Mouse (Mus musculus): ENCODE measurements at regions not wholly inside any gene's neighbourhood (a gene's known extent, or its start where the extent isn't known, plus 50 kb on each side); places are given as distances from the start of the nearest gene placed in this dataset.
"Not testable (repeated sequence)": the region's sequence is repeated elsewhere in the genome, so short reads cannot be mapped to it uniquely, and the experiment has no call there.

DNA sequence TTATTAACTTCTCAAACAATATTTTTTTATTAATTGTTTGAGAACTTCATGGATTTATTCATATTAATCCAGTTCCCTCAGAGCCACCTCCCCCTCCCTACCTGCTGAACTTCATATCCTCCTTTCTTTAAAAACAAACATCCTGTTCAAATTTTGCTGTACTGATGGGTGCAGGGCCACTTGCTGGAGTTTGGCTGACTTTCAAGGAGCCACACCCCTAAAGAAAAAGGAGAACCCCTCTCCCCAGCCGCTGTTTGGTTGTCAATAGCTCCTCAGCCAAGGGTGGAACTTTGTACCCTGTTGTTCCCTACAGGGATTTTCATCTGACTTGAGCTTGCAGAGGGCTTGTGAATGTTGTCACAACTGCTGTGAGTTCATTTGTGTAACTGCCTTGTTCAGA is 160.0 kb upstream of the Col8a1 start:
- ATAC-seq (ENCODE audit: extremely low read depth, insufficient number of reproducible peaks, low FRiP score, poor library complexity, severe bottlenecking) = no peak

- no peak for ATAC-seq (ENCODE audit: extremely low read depth, insufficient number of reproducible peaks, low FRiP score, poor library complexity, severe bottlenecking)
Measured at GRCm38 (mm10) chr16:57915451-57915850, 160.9 kb upstream of the Col8a1 start.

- no peak for ATAC-seq (ENCODE audit: extremely low read depth, insufficient number of reproducible peaks, low FRiP score, poor library complexity, severe bottlenecking)
Measured at GRCm38 (mm10) chr16:57923447-57924129, 169.1 kb upstream of the Col8a1 start.

GRCm38 (mm10) chr16:57924130-57924495 is 169.6 kb upstream of the Col8a1 start:
- no peak for ATAC-seq (ENCODE audit: extremely low read depth, insufficient number of reproducible peaks, low FRiP score, poor library complexity, severe bottlenecking)

DNA sequence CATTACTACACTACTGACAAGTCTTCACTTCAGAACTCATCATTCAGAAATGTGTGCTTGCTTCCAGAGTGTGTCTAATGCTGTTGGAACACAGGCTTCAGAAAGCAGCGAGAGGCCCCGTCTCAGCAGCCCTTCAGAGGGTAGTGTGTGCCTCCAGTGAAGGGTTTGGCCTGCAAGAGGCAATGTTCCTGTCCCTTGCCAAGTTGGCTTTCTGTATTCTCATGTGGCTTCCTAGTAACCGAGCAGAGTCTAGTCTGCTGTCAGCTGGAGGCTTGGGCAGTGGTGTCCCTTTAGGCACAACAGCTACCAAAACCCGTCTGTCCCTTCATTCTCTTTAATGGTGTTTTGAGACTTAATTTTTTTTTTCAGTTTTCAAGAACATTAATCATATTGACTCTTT is 173.3 kb upstream of the Col8a1 start:
- no peak for ATAC-seq (ENCODE audit: extremely low read depth, insufficient number of reproducible peaks, low FRiP score, poor library complexity, severe bottlenecking)

DNA sequence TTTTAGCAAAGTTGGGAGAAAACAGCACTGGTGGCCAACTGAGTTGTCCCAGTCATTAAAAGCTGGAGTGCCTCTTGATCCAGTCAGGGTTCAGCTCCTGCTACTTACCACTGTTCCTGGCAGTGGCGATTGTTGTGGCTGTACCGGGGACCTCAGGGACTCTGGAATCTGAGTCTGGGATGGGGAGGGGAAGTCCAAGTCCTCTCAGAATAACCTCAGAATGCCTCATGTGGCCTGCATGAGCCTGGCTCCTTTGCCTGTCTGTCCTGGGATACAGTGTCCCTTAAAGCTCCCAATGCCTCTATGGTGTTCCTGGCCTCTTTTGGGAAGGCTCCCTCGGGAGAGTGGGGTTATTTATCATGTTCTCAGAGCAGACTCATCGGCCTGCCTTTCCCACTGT is 173.8 kb upstream of the Col8a1 start:
- ATAC-seq (ENCODE audit: extremely low read depth, insufficient number of reproducible peaks, low FRiP score, poor library complexity, severe bottlenecking) = no peak

DNA sequence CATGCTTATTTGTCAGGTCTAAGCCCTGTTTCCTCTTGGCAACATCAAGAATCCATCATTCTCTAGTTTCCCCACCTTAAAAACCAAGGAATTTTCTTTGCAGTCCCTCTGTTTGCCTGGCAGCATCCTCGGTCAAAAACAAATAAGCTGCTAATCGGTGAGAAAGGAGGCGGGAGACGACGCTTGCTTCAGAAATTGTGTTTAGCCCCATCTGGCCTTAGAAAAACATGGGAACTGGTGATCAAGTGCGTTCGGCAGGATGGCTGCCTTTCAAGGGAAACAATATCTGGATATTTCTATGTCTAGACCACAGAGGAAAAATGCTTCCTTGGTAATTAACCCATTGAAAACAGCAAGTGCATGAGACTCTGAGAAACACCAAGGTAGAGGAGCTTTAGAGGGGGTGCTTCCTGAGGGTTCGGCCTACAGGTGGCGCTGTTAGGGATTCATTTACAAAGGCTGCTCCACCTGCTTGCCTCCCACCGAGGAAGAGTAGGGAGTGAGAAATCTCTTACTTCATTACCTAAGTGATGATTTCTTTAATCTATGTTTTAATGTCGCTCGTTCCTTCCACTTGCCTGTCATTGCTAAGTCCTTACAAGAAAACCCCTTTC is 174.7 kb upstream of the Col8a1 start:
- ATAC-seq (ENCODE audit: extremely low read depth, insufficient number of reproducible peaks, low FRiP score, poor library complexity, severe bottlenecking) = no peak

DNA sequence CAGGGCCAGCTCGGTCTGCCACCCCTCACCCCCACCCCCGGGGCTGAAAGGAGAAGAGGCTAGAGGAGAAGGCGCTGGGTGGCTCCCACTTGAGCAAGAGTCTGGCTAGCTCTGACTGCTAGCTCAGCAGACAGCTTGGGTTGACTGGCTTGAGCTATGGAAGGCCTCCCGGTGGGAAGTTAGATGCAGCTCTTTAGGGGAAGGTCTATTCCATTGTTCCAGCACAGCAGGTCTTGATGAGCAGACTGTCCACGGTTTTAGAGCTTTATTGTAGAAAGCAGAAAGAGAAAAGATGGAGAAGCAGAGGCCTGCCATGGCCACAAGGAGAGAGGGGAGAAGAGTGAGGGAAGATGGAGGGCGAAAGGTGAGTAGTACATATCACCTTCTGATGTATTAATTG is 190.9 kb upstream of the Col8a1 start:
- ATAC-seq (ENCODE audit: extremely low read depth, insufficient number of reproducible peaks, low FRiP score, poor library complexity, severe bottlenecking) = no peak

DNA sequence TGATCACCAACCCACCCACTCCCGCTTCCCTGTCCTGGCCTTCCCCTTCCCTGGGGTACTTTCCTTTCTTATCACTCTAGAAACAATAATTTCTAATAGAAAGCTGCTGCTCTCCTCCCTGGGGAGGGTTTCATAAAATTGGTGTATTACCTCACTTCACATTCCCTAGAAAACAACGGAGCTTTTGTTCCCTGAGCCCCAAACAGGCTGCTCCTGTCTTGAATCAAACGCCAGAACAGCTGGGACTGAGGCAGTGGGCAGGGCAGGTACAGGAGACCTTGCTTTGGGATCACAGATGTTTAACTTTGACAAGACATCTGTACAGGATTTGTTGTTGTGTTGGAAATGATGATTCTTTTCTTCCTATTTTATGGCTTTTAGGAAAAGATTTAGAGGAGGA is 192.8 kb upstream of the Col8a1 start:
- no peak for ATAC-seq (ENCODE audit: extremely low read depth, insufficient number of reproducible peaks, low FRiP score, poor library complexity, severe bottlenecking)

- ATAC-seq (ENCODE audit: extremely low read depth, insufficient number of reproducible peaks, low FRiP score, poor library complexity, severe bottlenecking) = no peak
Measured at GRCm38 (mm10) chr16:57949680-57950079, 195.1 kb upstream of the Col8a1 start.

DNA sequence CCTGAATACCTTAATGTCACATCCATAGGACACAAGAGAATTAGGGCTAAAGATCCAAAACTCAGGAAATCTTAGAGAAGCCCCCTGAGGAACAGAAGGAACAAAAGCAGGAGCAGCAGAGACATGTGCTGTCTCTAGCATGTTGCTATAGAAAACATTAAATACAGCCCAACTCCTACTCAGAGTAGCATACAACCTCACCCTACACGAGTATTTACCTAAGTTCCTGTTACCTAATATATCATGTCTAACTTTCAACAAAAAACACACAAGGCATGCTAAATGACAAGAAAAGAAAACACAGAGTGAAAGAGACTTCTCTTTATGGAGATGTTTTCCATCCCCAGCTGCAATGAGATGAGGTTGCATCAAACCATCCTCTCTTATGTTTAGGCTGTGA is 216.4 kb upstream of the Col8a1 start:
- ATAC-seq (ENCODE audit: extremely low read depth, insufficient number of reproducible peaks, low FRiP score, poor library complexity, severe bottlenecking) = no peak

DNA sequence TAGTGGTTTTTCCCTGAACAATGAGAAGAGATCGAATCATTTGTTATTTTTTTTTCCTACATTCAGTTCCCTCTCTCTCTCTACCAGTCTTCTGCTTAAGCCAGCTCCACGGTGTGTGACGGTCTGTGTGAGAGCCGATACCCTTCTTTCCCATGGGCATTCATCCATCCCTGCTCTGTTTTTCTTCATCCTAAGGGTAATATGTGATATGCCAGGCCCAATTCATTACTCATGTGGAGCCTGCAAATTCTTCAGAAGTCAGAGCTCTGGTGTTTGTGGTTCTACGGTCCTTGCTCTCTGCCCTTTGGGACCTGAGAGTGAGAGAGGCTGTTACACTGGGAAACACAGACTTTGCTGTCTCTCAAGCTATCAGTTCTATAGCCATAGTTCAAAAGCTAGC is 229.6 kb upstream of the Col8a1 start:
- no peak for ATAC-seq (ENCODE audit: extremely low read depth, insufficient number of reproducible peaks, low FRiP score, poor library complexity, severe bottlenecking)

DNA sequence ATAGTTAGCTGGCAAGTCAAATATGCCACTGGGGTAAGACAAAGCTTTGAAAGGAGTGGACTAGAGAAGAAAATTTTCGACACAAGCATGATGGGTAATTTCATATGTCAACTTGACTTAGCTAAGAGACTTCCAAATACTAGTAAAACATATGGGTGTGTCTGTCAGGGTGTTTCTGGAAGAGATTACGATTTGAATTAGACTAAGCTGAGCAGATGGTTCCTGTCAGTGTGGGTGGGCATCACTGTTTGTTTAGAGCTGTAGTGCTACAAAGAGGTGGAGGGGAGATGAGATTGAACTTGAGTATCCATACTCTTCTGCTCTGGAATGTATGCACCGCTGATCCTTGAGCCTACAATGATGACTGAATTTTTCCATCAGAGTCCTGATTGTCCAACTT is 251.2 kb upstream of the Col8a1 start:
- no peak for ATAC-seq (ENCODE audit: extremely low read depth, insufficient number of reproducible peaks, low FRiP score, poor library complexity, severe bottlenecking)

GRCm38 (mm10) chr16:58013557-58013956 is 259.0 kb upstream of the Col8a1 start:
- ATAC-seq (ENCODE audit: extremely low read depth, insufficient number of reproducible peaks, low FRiP score, poor library complexity, severe bottlenecking) = no peak

GRCm38 (mm10) chr16:58027525-58027924 is 273.0 kb upstream of the Col8a1 start:
- no peak for ATAC-seq (ENCODE audit: extremely low read depth, insufficient number of reproducible peaks, low FRiP score, poor library complexity, severe bottlenecking)

DNA sequence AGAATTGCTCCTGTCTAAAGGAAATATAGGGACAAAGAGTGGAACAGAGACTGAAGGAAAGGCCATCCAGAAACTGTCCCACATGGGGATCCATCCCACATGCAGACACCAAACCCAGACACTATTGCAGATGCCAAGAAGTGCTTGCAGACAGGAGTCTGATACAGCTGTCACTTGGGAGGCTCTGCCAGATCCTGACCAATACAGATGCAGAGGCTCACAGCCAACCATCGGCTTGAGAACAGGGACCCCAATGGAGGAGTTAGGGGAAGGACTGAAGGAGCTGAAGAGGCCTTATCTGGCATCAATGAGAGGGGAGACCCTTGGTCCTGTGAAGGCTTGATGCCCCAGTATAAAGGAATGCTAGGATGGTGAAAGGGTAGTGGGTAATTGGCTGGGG is 274.0 kb upstream of the Col8a1 start:
- ATAC-seq (ENCODE audit: extremely low read depth, insufficient number of reproducible peaks, low FRiP score, poor library complexity, severe bottlenecking) = not testable (repeated sequence)

GRCm38 (mm10) chr16:58029674-58030073 is 275.1 kb upstream of the Col8a1 start:
- no peak for ATAC-seq (ENCODE audit: extremely low read depth, insufficient number of reproducible peaks, low FRiP score, poor library complexity, severe bottlenecking)

- no peak for ATAC-seq (ENCODE audit: extremely low read depth, insufficient number of reproducible peaks, low FRiP score, poor library complexity, severe bottlenecking)
Measured at GRCm38 (mm10) chr16:58068654-58069271, 314.2 kb upstream of the Col8a1 start.

GRCm38 (mm10) chr16:58072441-58072840 is 317.9 kb upstream of the Col8a1 start:
- no peak for ATAC-seq (ENCODE audit: extremely low read depth, insufficient number of reproducible peaks, low FRiP score, poor library complexity, severe bottlenecking)

GRCm38 (mm10) chr16:58100351-58100750 is 307.9 kb upstream of the Dcbld2 start:
- no peak for ATAC-seq (ENCODE audit: extremely low read depth, insufficient number of reproducible peaks, low FRiP score, poor library complexity, severe bottlenecking)

DNA sequence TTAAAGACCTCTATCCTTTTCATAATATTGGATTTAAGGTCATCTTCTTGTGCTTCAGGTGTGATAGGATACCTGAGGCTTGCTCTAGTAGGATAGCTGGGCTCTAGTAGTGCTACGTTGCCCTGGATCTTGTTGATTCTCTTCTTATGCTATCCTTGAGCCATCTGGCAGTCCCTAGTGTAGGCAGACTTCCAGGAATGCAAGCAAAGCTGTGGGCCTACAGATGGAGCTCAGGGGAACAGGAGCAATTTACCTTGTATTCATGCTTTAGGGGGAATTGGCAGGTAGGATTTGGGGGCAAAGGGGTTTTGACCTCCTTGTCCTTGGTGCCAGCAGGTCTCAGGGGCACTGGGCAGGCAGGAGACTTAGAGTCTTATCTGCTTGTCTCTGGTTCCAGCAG is 297.8 kb upstream of the Dcbld2 start:
- no peak for ATAC-seq (ENCODE audit: extremely low read depth, insufficient number of reproducible peaks, low FRiP score, poor library complexity, severe bottlenecking)
